ENCODE assay signal across 12 mouse cellular contexts in genomic region chr12:107978736-107979255, GRCm38 (mm10). TPM values are rescaled to one million over a fixed set of nuclear protein-coding genes. Genes with fewer than 3 reads are reported as not detected.
A peak's percentile ranks its signal among the peaks of the same experiment; 100 is the strongest.
DNase-seq lines count a peak whose midpoint lies in the region; ATAC-seq lines count a peak whose summit lies in the region.
"Had no signal": no experiment of that assay in that cellular context is flagged by ENCODE, and none has a peak within 500 bp of the region (broad histone marks: within the 10 kb centered on the region; RNA-seq: fewer than 3 reads in every experiment).

No protein-coding gene starts in this region.

- intact Hi-C loops in gastrocnemius, postnatal 36 days (cut with DNase I) = no loop called here

- H3K27me3 ChIP-seq in kidney, embryonic 14.5 days (ENCODE audit: control insufficient read depth, insufficient read depth, low read length) = no peaks in the 10 kb centered on the region
- H3K27me3 ChIP-seq in embryonic facial prominence, embryonic 12.5 days = no peaks in the 10 kb centered on the region
- H3K27me3 ChIP-seq in limb, embryonic 11.5 days (ENCODE audit: control insufficient read depth, insufficient read depth, low read length) = no peaks in the 10 kb centered on the region

- no peaks in the 10 kb centered on the region for H3K36me3 ChIP-seq in kidney, embryonic 14.5 days (ENCODE audit: control insufficient read depth, insufficient read depth, low read length)
- no peaks in the 10 kb centered on the region for H3K36me3 ChIP-seq in embryonic facial prominence, embryonic 12.5 days
- no peaks in the 10 kb centered on the region for H3K36me3 ChIP-seq in limb, embryonic 11.5 days (ENCODE audit: control insufficient read depth, insufficient read depth, low read length)

- peaks cover 56% of the 10 kb centered on the region for H3K4me1 ChIP-seq in kidney, embryonic 14.5 days (ENCODE audit: control insufficient read depth, insufficient read depth, low read length)
- H3K4me1 ChIP-seq in embryonic facial prominence, embryonic 12.5 days = peaks cover 85% of the 10 kb centered on the region
- peaks cover 81% of the 10 kb centered on the region for H3K4me1 ChIP-seq in limb, embryonic 11.5 days (ENCODE audit: control insufficient read depth, insufficient read depth, low read length)

- peak overlapping the region; percentile 95; the same call in 1 of the 2 replicates for H3K27ac ChIP-seq in kidney, embryonic 14.5 days (ENCODE audit: low read depth, low read length)
- 0 out of 2 replicates have a peak overlapping the region, but pooled peaks have one; percentile 87 for H3K27ac ChIP-seq in embryonic facial prominence, embryonic 12.5 days
- peak overlapping the region; percentile 8; the same call in 1 of the 2 replicates for H3K27ac ChIP-seq in limb, embryonic 11.5 days (replicated peaks; ENCODE audit: low read depth, low read length)

- WGBS in kidney, embryonic 14.5 days = 52% methylated on average over 8 of the region's 8 CpGs
- WGBS in embryonic facial prominence, embryonic 12.5 days = 34% methylated on average over 8 of the region's 8 CpGs
- 40% methylated on average over 8 of the region's 8 CpGs for WGBS in limb, embryonic 11.5 days

- H3K9me3 ChIP-seq in kidney, embryonic 14.5 days (ENCODE audit: control insufficient read depth, low read length) = no peaks in the 10 kb centered on the region
- no peaks in the 10 kb centered on the region for H3K9me3 ChIP-seq in embryonic facial prominence, embryonic 12.5 days
- H3K9me3 ChIP-seq in limb, embryonic 11.5 days (ENCODE audit: control insufficient read depth, low read length) = no peaks in the 10 kb centered on the region

- no peak for DNase-seq in kidney, adult 18-20 months
- peak; percentile 76 for DNase-seq in fat pad, adult 2 months (ENCODE audit: extremely low read depth, low read depth, low spot score)
- DNase-seq in limb, embryonic 11.5 days (ENCODE audit: low spot score) = no peak
- no peak for DNase-seq in thymus, adult 18-20 months
- DNase-seq in gastrocnemius, postnatal 36 days = no peak
- no peak for DNase-seq in c-Kit-positive CD71-positive TER-119-positive erythroid progenitor cells, embryonic 14.5 days (ENCODE audit: low spot score)
- DNase-seq: adrenal gland, adult 8-10 months; kidney, adult 11 months; spleen, adult 18-20 months had no signal

- H3K4me3 ChIP-seq in kidney, embryonic 14.5 days (ENCODE audit: low read length) = no peak overlapping the region
- no peak overlapping the region for H3K4me3 ChIP-seq in embryonic facial prominence, embryonic 12.5 days
- no peak overlapping the region; the same call in 1 of the 2 replicates for H3K4me3 ChIP-seq in limb, embryonic 11.5 days (ENCODE audit: low read depth, low read length)

- ATAC-seq in kidney, embryonic 14.5 days (ENCODE audit: low FRiP score, low TSS enrichment) = no peak
- ATAC-seq in embryonic facial prominence, embryonic 12.5 days (ENCODE audit: insufficient number of reproducible peaks, insufficient read depth, low FRiP score, low TSS enrichment) = no peak
- ATAC-seq in limb, embryonic 11.5 days (ENCODE audit: insufficient number of reproducible peaks, low FRiP score, low TSS enrichment, low read depth) = no peak

- no peak overlapping the region for H3K9ac ChIP-seq in kidney, embryonic 14.5 days (ENCODE audit: low read depth, low read length)
- H3K9ac ChIP-seq in embryonic facial prominence, embryonic 12.5 days = no peak overlapping the region
- peak overlapping the region; percentile 17; the same call in 1 of the 2 replicates for H3K9ac ChIP-seq in limb, embryonic 11.5 days (ENCODE audit: low read length)

- H3K4me2 ChIP-seq in kidney, embryonic 14.5 days (replicated peaks; ENCODE audit: low read depth, low read length) = no peak overlapping the region
- H3K4me2 ChIP-seq in embryonic facial prominence, embryonic 12.5 days (replicated peaks) = no peak overlapping the region
- peak overlapping the region; percentile 75; the same call in 1 of the 2 replicates for H3K4me2 ChIP-seq in limb, embryonic 11.5 days (ENCODE audit: low read depth, severe bottlenecking)

RNA-seq across cellular contexts. Expression of gene Bcl11b, which starts 24.6 kb away (rescaled TPM):
- 3.5 and 5.3 TPM in 2 replicates for polyA plus RNA-seq in kidney, embryonic 14.5 days (2014; fragmentation: Nextera tagmentation; extraction: Ambion mirVana)
- polyA plus RNA-seq in embryonic facial prominence, embryonic 12.5 days (2016; fragmentation: Nextera tagmentation; extraction: Ambion mirVana) = 39.4 and 41.5 TPM in 2 replicates
- polyA plus RNA-seq in limb, embryonic 11.5 days (2014; fragmentation: Nextera tagmentation; extraction: Ambion mirVana) = 8.7 and 12.3 TPM in 2 replicates
- total RNA-seq in gastrocnemius, postnatal 36 days (2021) = 1 to 10 TPM in 1 of 2 experiments, not detected in 1; 1.3 TPM
- total RNA-seq: granulocyte monocyte progenitor cell, adult 5-6 weeks had no signal

Comparison
In these comparisons a context has a peak if more than half of its experiments do, and no peak if none do; other contexts are left out.
1. H3K27ac ChIP-seq: peak in every context shown above with its lines; median percentile 95 in kidney, embryonic 14.5 days; 87 in embryonic facial prominence, embryonic 12.5 days; 8 in limb, embryonic 11.5 days.